Mouse (Mus musculus) gastrocnemius, postnatal 10 days (tissue): ENCODE data around the gene Defb42. TPM values are rescaled to one million over a fixed set of nuclear protein-coding genes. Genes with fewer than 3 reads are reported as not detected.
A peak's percentile ranks its signal among the peaks of the same experiment; 100 is the strongest.

Source experiments
- DNase-seq: peaks from one replicate; pipeline ENCODE4 v3.0.0; 2021; ENCODE audit warnings: mixed read lengths
- long read RNA-seq, 2 experiments: library from polyadenylated mRNA; stranded (forward); transcript quantifications; one replicate each; pipeline ENCODE4 v2.0.0; 2021
- total RNA-seq, 2 experiments: library from RNA; stranded (reverse); gene quantifications; 2 replicates each; pipeline ENCODE4 v1.2.3; 2021

Gene Defb42
- not detected for total RNA-seq
- long read RNA-seq, experiment 1, result 0 reads
- long read RNA-seq, experiment 2, result 0 reads

GRCm38 (mm10) chr14:63046691-63047090, at the start of gene Defb42:
TSS of gene Defb42 (plus strand) at chr14:63046991.
- DNase-seq, result no peak

GRCm38 (mm10) chr14:62997777-62998176, 49.0 kb upstream of the Defb42 start, which contains the start of gene Defb47:
TSS of gene Defb47 (plus strand) at chr14:62998077.
- no peak for DNase-seq

GRCm38 (mm10) chr14:62998977-62999376, 47.8 kb upstream of the Defb42 start:
- no peak for DNase-seq

GRCm38 (mm10) chr14:63002588-63002987, 44.2 kb upstream of the Defb42 start:
- no peak for DNase-seq

- DNase-seq, result no peak
Measured at GRCm38 (mm10) chr14:63011471-63011870, 35.3 kb upstream of the Defb42 start, which contains the start of gene Defb43. TSS of gene Defb43 (plus strand) at chr14:63011771.

GRCm38 (mm10) chr14:63013082-63013481, 33.7 kb upstream of the Defb42 start:
- DNase-seq, result no peak

GRCm38 (mm10) chr14:63014667-63015066, 32.1 kb upstream of the Defb42 start:
- no peak for DNase-seq

- DNase-seq, result no peak
Measured at GRCm38 (mm10) chr14:63020524-63021156, 26.2 kb upstream of the Defb42 start.

- no peak for DNase-seq
Measured at GRCm38 (mm10) chr14:63049910-63050370, 3.1 kb downstream of the Defb42 start, which contains the start of gene Defb30. TSS of gene Defb30 (minus strand) at chr14:63049960.

GRCm38 (mm10) chr14:63050769-63051168, 4.0 kb downstream of the Defb42 start:
- peak; percentile 77 for DNase-seq

- DNase-seq, result peak; percentile 33
Measured at GRCm38 (mm10) chr14:63054729-63055128, 7.9 kb downstream of the Defb42 start.

GRCm38 (mm10) chr14:63060361-63060760, 13.6 kb downstream of the Defb42 start:
- DNase-seq, result no peak

GRCm38 (mm10) chr14:63062184-63062583, 15.4 kb downstream of the Defb42 start:
- no peak for DNase-seq

- DNase-seq, result no peak
Measured at GRCm38 (mm10) chr14:63065391-63065790, 18.6 kb downstream of the Defb42 start.

GRCm38 (mm10) chr14:63066630-63067310, 20.0 kb downstream of the Defb42 start:
- peak; percentile 77 for DNase-seq

- no peak for DNase-seq
Measured at GRCm38 (mm10) chr14:63067708-63068107, 20.9 kb downstream of the Defb42 start.

Other genes with a start within 250 kb of the Defb42 start
- gene Wdfy2, start 209.3 kb upstream of the Defb42 start, total RNA-seq, result 10 to 100 TPM in 1 of 2 experiments, 1 to 10 TPM in 1; 8.9 to 10.1 TPM
- gene Defb48, start 62.5 kb upstream of the Defb42 start, total RNA-seq, result not detected
- not detected for gene Defb47, start 48.9 kb upstream of the Defb42 start, total RNA-seq
- not detected for gene Defb43, start 35.2 kb upstream of the Defb42 start, total RNA-seq
- gene Defb30, start 3.0 kb downstream of the Defb42 start, total RNA-seq, result not detected